Mouse (Mus musculus) G1E-ER4 (cell line): ENCODE results near the gene Gatad2b. TPM values are rescaled to one million over a fixed set of nuclear protein-coding genes. Genes with fewer than 3 reads are reported as not detected.

Experiments
- GATA1 ChIP-seq: IDR thresholded peaks from one replicate; pipeline ENCODE4 v1.8.0; 2012; ENCODE audit warnings: low read length, inconsistent platforms
- polyA plus RNA-seq: library from polyadenylated mRNA; stranded (reverse); fragments of >175 nt; gene quantifications from 2 replicates; pipeline ENCODE4 v1.2.3, GENCODE M21; 2012

Gene Gatad2b
- polyA plus RNA-seq, 1 experiment = 3.0 TPM

DNA sequence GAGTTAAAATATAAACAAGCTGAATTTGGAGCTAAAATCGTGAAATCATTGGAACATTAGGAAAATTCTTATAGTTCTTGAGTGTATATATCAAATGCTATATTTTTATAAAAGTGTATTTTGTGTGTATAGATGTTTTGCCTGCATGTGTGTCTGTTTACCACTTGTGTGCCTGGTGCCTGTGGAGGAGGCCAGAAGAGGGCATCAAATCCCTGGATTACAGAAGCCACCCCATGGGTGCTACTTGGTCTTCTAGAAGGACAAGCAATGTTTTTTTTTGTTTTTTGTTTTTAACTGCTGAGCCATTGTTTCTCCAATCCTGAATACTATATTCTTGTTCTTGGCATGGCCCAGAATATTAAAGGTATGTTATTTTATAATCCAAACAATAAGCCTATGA is 2.4 kb upstream of the Gatad2b start:
- no peak for TF ChIP-seq GATA1

DNA sequence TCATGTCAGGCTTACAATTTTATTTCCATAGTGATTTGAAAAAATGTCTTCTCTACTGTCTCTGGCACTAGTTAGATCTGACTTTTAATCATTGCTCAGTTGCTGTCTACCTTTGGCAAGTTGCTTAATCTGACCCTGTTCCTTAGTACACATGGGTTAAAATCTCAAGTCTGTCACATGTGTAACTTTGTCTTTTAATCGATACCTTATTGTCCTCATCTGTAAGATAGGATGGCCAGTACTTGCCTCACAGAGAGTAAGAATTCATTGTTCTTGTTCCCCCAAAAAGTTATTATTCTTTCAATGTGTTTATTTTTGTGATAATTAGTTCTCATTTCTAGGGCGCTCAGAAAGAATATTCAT is 1.0 kb upstream of the Gatad2b start:
- no peak for TF ChIP-seq GATA1

GRCm38 (mm10) chr3:90293352-90294063 is 530 bp downstream of the Gatad2b start:
- no peak for TF ChIP-seq GATA1

GRCm38 (mm10) chr3:90294064-90294440 is 1.1 kb downstream of the Gatad2b start:
- no peak for TF ChIP-seq GATA1

GRCm38 (mm10) chr3:90294651-90295050 is 1.7 kb downstream of the Gatad2b start:
- TF ChIP-seq GATA1 = peak; percentile 14

GRCm38 (mm10) chr3:90305801-90306200 is 12.8 kb downstream of the Gatad2b start:
- no peak for TF ChIP-seq GATA1

DNA sequence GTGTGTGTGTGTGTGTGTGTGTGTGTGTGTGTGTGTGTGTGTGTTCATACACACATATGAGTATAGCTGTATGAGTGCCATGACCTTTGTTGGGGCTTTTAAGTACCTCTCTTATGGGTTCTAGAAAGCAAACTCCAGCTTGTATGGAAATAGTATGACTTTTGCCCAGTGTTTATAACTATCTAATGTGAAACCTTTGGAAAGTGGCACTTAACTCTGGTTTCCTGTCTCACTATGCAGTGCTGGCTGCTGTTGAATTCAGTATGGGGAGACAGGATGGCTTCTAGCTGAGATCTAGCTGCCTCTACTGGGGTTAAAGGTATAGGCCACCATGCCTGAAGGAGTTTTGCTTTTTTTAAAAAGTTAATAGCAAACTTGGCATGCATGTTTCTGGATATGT is 16.6 kb downstream of the Gatad2b start:
- TF ChIP-seq GATA1 = no peak

DNA sequence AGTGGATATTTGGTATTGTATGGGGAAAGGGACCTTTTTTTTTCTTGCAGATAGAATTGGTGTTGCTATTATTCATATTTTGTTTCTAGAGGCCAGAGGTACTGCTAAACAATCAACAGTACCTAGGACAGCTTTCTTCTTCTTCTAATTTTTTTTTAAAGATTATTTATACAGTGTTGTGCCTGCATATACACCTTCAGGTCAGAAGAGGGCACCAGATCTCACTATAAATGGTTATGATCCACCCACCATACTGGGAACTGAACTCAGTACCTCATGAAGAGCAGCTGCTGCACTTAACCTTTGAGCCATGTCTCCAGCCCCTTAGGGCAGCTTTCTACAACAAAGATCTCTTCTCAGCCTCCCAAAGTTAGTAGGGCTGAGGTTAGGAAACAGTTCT is 20.4 kb downstream of the Gatad2b start:
- no peak for TF ChIP-seq GATA1

GRCm38 (mm10) chr3:90314241-90314640 is 21.3 kb downstream of the Gatad2b start:
- TF ChIP-seq GATA1 = no peak

GRCm38 (mm10) chr3:90322289-90322688 is 29.3 kb downstream of the Gatad2b start:
- TF ChIP-seq GATA1 = no peak

- TF ChIP-seq GATA1 = no peak
These were observed 30.1 kb downstream of the Gatad2b start for GRCm38 (mm10) chr3:90323119-90323518.

- TF ChIP-seq GATA1 = no peak
These were observed 39.5 kb downstream of the Gatad2b start for GRCm38 (mm10) chr3:90332485-90332884.

DNA sequence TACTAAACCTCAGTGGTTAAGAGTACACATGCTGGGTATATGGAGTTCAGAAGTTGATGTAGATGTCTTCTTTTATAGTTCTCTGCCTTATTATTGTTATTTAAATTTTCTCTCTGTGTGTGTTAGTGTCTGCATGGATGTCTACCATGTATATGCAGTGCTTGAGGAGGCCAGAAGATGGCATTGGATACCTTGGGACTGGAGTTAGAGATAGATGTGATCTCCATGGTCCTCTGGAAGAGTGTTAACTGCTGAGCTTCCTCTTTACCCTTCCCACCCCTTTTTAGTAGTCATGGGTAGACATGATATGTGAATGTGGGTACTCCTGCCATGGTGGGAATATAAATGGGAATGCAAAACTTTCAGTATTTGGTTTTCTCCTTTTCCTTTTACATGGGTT is 42.5 kb downstream of the Gatad2b start:
- no peak for TF ChIP-seq GATA1

- TF ChIP-seq GATA1 = no peak
These were observed 45.2 kb downstream of the Gatad2b start for GRCm38 (mm10) chr3:90338190-90338589.

- TF ChIP-seq GATA1 = no peak
These were observed 47.2 kb downstream of the Gatad2b start for GRCm38 (mm10) chr3:90340177-90340576.

DNA sequence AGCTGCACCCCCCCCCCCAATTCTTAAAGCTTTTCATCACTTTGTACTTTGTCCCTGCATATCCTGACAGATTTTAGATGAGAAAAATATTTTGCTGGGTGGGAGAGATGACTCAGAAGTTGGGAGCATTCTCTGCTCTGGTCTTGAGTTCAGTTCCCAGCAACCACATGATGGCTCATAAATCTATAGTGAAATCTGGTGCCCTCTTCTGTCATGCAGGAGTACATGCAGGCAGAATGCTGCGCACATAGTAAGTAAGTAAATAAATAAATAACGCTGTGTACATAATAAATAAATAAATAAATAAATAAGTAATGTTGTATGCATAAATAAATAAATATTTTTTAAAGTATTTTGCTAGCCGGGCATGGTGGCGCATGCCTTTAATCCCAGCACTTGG is 54.9 kb downstream of the Gatad2b start:
- no peak for TF ChIP-seq GATA1

- no peak for TF ChIP-seq GATA1
These were observed 65.0 kb downstream of the Gatad2b start for GRCm38 (mm10) chr3:90357959-90358358.

GRCm38 (mm10) chr3:90359230-90359629 is 66.3 kb downstream of the Gatad2b start:
- TF ChIP-seq GATA1 = no peak

- TF ChIP-seq GATA1 = no peak
These were observed 68.5 kb downstream of the Gatad2b start for GRCm38 (mm10) chr3:90361476-90361875.
